Mouse (Mus musculus) kidney, postnatal 0 days (tissue): ENCODE measurements around the gene Tshz2. TPM values are rescaled to one million over a fixed set of nuclear protein-coding genes. Genes with fewer than 3 reads are reported as not detected.

ENCODE experiments used
- ATAC-seq: fragments of 200-750 bp; cut with Nextera tagmentation; replicated peaks from 2 replicates; pipeline ENCODE4 v1.8.0; 2017; ENCODE audit warnings: low read depth, moderate number of reproducible peaks, moderate TSS enrichment, moderate library complexity; ENCODE audit not compliant: low FRiP score
- DNase-seq: peaks from one replicate; pipeline ENCODE4 v3.0.0-alpha.2; 2016; ENCODE audit warnings: low spot score
- H3K27ac ChIP-seq: fragments of 300-500 bp; sonication (generic); 2 replicates; pipeline ENCODE4 v1.5.1; 2014; ENCODE audit warnings: mild to moderate bottlenecking
- H3K27me3 ChIP-seq: fragments of 300-500 bp; sonication (generic); 2 replicates; pipeline ENCODE4 v1.6.1; 2014; ENCODE audit warnings: low read length, mixed read lengths; ENCODE audit not compliant: insufficient read depth
- H3K36me3 ChIP-seq: fragments of 300-500 bp; sonication (generic); 2 replicates; pipeline ENCODE4 v1.6.1; 2014; ENCODE audit warnings: low read length, mixed read lengths; ENCODE audit not compliant: insufficient read depth
- H3K4me1 ChIP-seq: fragments of 300-500 bp; sonication (generic); replicated peaks from 2 replicates; pipeline ENCODE4 v1.6.1; 2014; ENCODE audit warnings: antibody characterized with exemption, low read length, mixed read lengths; ENCODE audit not compliant: insufficient read depth
- H3K4me2 ChIP-seq: fragments of 300-500 bp; sonication (generic); 2 replicates; pipeline ENCODE4 v1.6.1; 2014; ENCODE audit warnings: mild to moderate bottlenecking, low read length, moderate library complexity, mixed read lengths
- H3K4me3 ChIP-seq: fragments of 300-500 bp; sonication (generic); replicated peaks from 2 replicates; pipeline ENCODE4 v1.5.1; 2014; ENCODE audit warnings: low read depth, low read length
- H3K9ac ChIP-seq: fragments of 300-500 bp; sonication (generic); 2 replicates; pipeline ENCODE4 v1.6.1; 2014; ENCODE audit warnings: low read depth, low read length
- H3K9me3 ChIP-seq: fragments of 300-500 bp; sonication (generic); replicated peaks from 2 replicates; pipeline ENCODE4 v1.6.1; 2016; ENCODE audit warnings: low read length, inconsistent platforms, mixed read lengths
- CTCF ChIP-seq: IDR thresholded peaks from 2 replicates; pipeline ENCODE4 v1.5.1; 2016; ENCODE audit warnings: antibody characterized with exemption, low read depth, mild to moderate bottlenecking, moderate library complexity
- WGBS: fragments of 180-500 bp; shearing (Covaris S2); extraction: QIAGEN DNeasy Blood & Tissue Kit; methylation state at CpG from one replicate; pipeline ENCODE4 v1.1.7; 2014; 5-methylcytosine and 5-hydroxymethylcytosine counted together
- polyA plus RNA-seq: library from polyadenylated mRNA; unstranded; fragments of >200 nt; fragmentation: Nextera tagmentation; extraction: Ambion mirVana; gene quantifications from 2 replicates; pipeline ENCODE4 v1.2.1, GENCODE M21; 2015

Tshz2 gene
- polyA plus RNA-seq, 1 experiment from 2014 or later, result 9.8 TPM

- DNase-seq (no peak), ATAC-seq (no peak)
- Histone ChIP-seq H3K27ac (peak overlapping the region; percentile 62), H3K9me3 (0 out of 2 replicates have a peak, but pooled peaks cover 4% of the 10 kb centered on the region), H3K4me1 (no peaks in the 10 kb centered on the region), H3K27me3 (no peaks in the 10 kb centered on the region), H3K9ac (no peak overlapping the region), H3K4me3 (no peak overlapping the region), H3K4me2 (no peak overlapping the region), H3K36me3 (no peaks in the 10 kb centered on the region)
- WGBS, result 62% methylated on average over 5 of the region's 5 CpGs
- no peak for TF ChIP-seq CTCF
Observed at GRCm38 (mm10) chr2:170069976-170070375, 437.2 kb downstream of the Tshz2 start.

GRCm38 (mm10) chr2:170070641-170071241 is 437.9 kb downstream of the Tshz2 start:
- DNase-seq, result peak; percentile 92
- Histone ChIP-seq H3K9ac (0 out of 2 replicates have a peak overlapping the region, but pooled peaks have one; percentile 38), H3K36me3 (no peaks in the 10 kb centered on the region), H3K27me3 (no peaks in the 10 kb centered on the region), H3K4me3 (peak overlapping the region; percentile 17; the same call in 1 of the 2 replicates), H3K4me1 (no peaks in the 10 kb centered on the region), H3K4me2 (peak overlapping the region; percentile 48), H3K27ac (peak overlapping the region; percentile 78), H3K9me3 (0 out of 2 replicates have a peak, but pooled peaks cover 4% of the 10 kb centered on the region)
- no peak for TF ChIP-seq CTCF
- ATAC-seq, result peak; percentile 71
- WGBS, result 6% methylated on average over 15 of the region's 15 CpGs

- 55% methylated on average over 6 of the region's 6 CpGs for WGBS
- peak; percentile 90 for DNase-seq
- no peaks in the 10 kb centered on the region for H3K9me3 ChIP-seq
Observed at GRCm38 (mm10) chr2:170076941-170077490, 444.2 kb downstream of the Tshz2 start.

GRCm38 (mm10) chr2:170078041-170078440 is 445.2 kb downstream of the Tshz2 start:
- no peaks in the 10 kb centered on the region for H3K9me3 ChIP-seq
- no peak for DNase-seq
- no peak for TF ChIP-seq CTCF
- no peaks in the 10 kb centered on the region for H3K27me3 ChIP-seq
- H3K36me3 ChIP-seq, result no peaks in the 10 kb centered on the region
- H3K4me1 ChIP-seq, result no peaks in the 10 kb centered on the region
- H3K4me3 ChIP-seq, result no peak overlapping the region
- 88% methylated on average over 10 of the region's 10 CpGs for WGBS
- H3K4me2 ChIP-seq, result no peak overlapping the region
- H3K27ac ChIP-seq, result no peak overlapping the region
- no peak for ATAC-seq
- no peak overlapping the region for H3K9ac ChIP-seq

More at GRCm38 (mm10) chr2:170076941-170077490, 444.2 kb downstream of the Tshz2 start:
- no peak overlapping the region for H3K4me3 ChIP-seq
- H3K27ac ChIP-seq, result no peak overlapping the region
- no peak overlapping the region for H3K4me2 ChIP-seq
- no peaks in the 10 kb centered on the region for H3K36me3 ChIP-seq
- H3K4me1 ChIP-seq, result no peaks in the 10 kb centered on the region
- H3K27me3 ChIP-seq, result no peaks in the 10 kb centered on the region
- peak; percentile 54; the same call in 1 of the 2 replicates for TF ChIP-seq CTCF
- ATAC-seq, result no peak
- no peak overlapping the region for H3K9ac ChIP-seq

GRCm38 (mm10) chr2:170078442-170079017 is 445.7 kb downstream of the Tshz2 start:
- Histone ChIP-seq H3K4me1 (no peaks in the 10 kb centered on the region), H3K36me3 (no peaks in the 10 kb centered on the region), H3K27ac (no peak overlapping the region), H3K4me2 (no peak overlapping the region), H3K4me3 (no peak overlapping the region), H3K9me3 (no peaks in the 10 kb centered on the region), H3K9ac (no peak overlapping the region), H3K27me3 (no peaks in the 10 kb centered on the region)
- peak; percentile 43; the same call in 1 of the 2 replicates for TF ChIP-seq CTCF
- ATAC-seq (no peak), DNase-seq (no peak)
- 43% methylated on average over 15 of the region's 15 CpGs for WGBS

GRCm38 (mm10) chr2:170091563-170092443 is 459.0 kb downstream of the Tshz2 start:
- Histone ChIP-seq H3K4me2 (no peak overlapping the region), H3K9me3 (no peaks in the 10 kb centered on the region), H3K27ac (no peak overlapping the region), H3K4me1 (no peaks in the 10 kb centered on the region), H3K4me3 (no peak overlapping the region), H3K9ac (no peak overlapping the region), H3K36me3 (no peaks in the 10 kb centered on the region), H3K27me3 (no peaks in the 10 kb centered on the region)
- TF ChIP-seq CTCF, result no peak
- 46% methylated on average over 10 of the region's 10 CpGs for WGBS
- no peak for ATAC-seq
- DNase-seq, result peak; percentile 41
